Mouse (Mus musculus): Measurements from ENCODE around the gene Tmem254a. TPM values are rescaled to one million over a fixed set of nuclear protein-coding genes. Genes with fewer than 3 reads are reported as not detected.
"Not testable (repeated sequence)": the region's sequence is repeated elsewhere in the genome, so short reads cannot be mapped to it uniquely, and the experiment has no call there.

Gene Tmem254a
- 1.5 and 1.8 TPM in 2 replicates for polyA plus RNA-seq (2015; fragmentation: Nextera tagmentation; extraction: Ambion mirVana)

DNA sequence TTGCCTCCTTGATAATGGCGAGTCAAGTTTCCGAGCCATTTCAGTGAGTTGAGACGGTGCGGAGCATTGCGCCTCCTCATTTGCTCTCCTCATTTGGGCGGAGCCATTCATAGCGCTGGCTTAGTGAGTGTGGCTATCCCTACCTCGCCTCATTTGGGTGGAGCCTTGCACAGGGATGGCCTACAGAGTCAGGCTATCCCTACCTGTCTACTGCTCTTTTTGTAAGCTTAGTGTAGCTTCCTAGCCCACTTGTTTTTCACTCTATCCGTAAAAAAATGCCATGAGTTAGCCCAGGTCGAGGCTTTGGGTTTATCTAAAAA is at the start of gene Tmem254a:
TSS of gene Tmem254a (minus strand) at position 111 of the 320 bp plus-strand sequence.
- not testable (repeated sequence) for H3K4me2 ChIP-seq (ENCODE audit: low read depth, low read length); H3K27me3 ChIP-seq (ENCODE audit: control insufficient read depth, insufficient read depth, low read depth, low read length); H3K4me1 ChIP-seq (ENCODE audit: control insufficient read depth, low read depth, low read length); H3K4me3 ChIP-seq (ENCODE audit: low read depth, low read length); H3K9me3 ChIP-seq (replicated peaks; ENCODE audit: control insufficient read depth, low read length); H3K36me3 ChIP-seq (ENCODE audit: control insufficient read depth, insufficient read depth); H3K9ac ChIP-seq (ENCODE audit: low read depth, low read length); H3K27ac ChIP-seq (ENCODE audit: low read length)
- WGBS (ENCODE audit: insufficient replicate concordance) = no CpG with 5 or more reads among the region's 10 CpGs
- ATAC-seq (ENCODE audit: low read depth) = peak; percentile 84

- ATAC-seq (ENCODE audit: low read depth) = peak; percentile 51; the same call in 1 of the 2 replicates
- no CpG with 5 or more reads among the region's 3 CpGs for WGBS (ENCODE audit: insufficient replicate concordance)
Observed at GRCm38 (mm10) chr14:25957861-25958260, 30.4 kb upstream of the Tmem254a start.

GRCm38 (mm10) chr14:25938004-25938403 is 10.5 kb upstream of the Tmem254a start, which contains the start of gene Cphx1:
Cphx1 (plus strand) TSS chr14:25938304.
- not testable (repeated sequence) for H3K36me3 ChIP-seq (ENCODE audit: control insufficient read depth, insufficient read depth); H3K9ac ChIP-seq (ENCODE audit: low read depth, low read length); H3K4me1 ChIP-seq (ENCODE audit: control insufficient read depth, low read depth, low read length); H3K9me3 ChIP-seq (replicated peaks; ENCODE audit: control insufficient read depth, low read length); H3K27me3 ChIP-seq (ENCODE audit: control insufficient read depth, insufficient read depth, low read depth, low read length); H3K27ac ChIP-seq (ENCODE audit: low read length); ATAC-seq (ENCODE audit: low read depth); H3K4me3 ChIP-seq (ENCODE audit: low read depth, low read length); H3K4me2 ChIP-seq (ENCODE audit: low read depth, low read length)
- WGBS (ENCODE audit: insufficient replicate concordance) = no CpG with 5 or more reads among the region's 8 CpGs

More at GRCm38 (mm10) chr14:25957861-25958260, 30.4 kb upstream of the Tmem254a start:
- H3K36me3 ChIP-seq (ENCODE audit: control insufficient read depth, insufficient read depth); H3K4me3 ChIP-seq (ENCODE audit: low read depth, low read length); H3K4me2 ChIP-seq (ENCODE audit: low read depth, low read length); H3K27ac ChIP-seq (ENCODE audit: low read length); H3K9ac ChIP-seq (ENCODE audit: low read depth, low read length); H3K9me3 ChIP-seq (replicated peaks; ENCODE audit: control insufficient read depth, low read length); H3K4me1 ChIP-seq (ENCODE audit: control insufficient read depth, low read depth, low read length); H3K27me3 ChIP-seq (ENCODE audit: control insufficient read depth, insufficient read depth, low read depth, low read length): not testable (repeated sequence)

GRCm38 (mm10) chr14:25936867-25937630 is 9.6 kb upstream of the Tmem254a start:
- not testable (repeated sequence) for H3K27ac ChIP-seq (ENCODE audit: low read length); H3K27me3 ChIP-seq (ENCODE audit: control insufficient read depth, insufficient read depth, low read depth, low read length); H3K4me3 ChIP-seq (ENCODE audit: low read depth, low read length); H3K4me2 ChIP-seq (ENCODE audit: low read depth, low read length); H3K9ac ChIP-seq (ENCODE audit: low read depth, low read length); H3K9me3 ChIP-seq (replicated peaks; ENCODE audit: control insufficient read depth, low read length); H3K4me1 ChIP-seq (ENCODE audit: control insufficient read depth, low read depth, low read length); H3K36me3 ChIP-seq (ENCODE audit: control insufficient read depth, insufficient read depth)
- no CpG with 5 or more reads among the region's 5 CpGs for WGBS (ENCODE audit: insufficient replicate concordance)
- peak; percentile 94 for ATAC-seq (ENCODE audit: low read depth)

- H3K27me3 ChIP-seq (ENCODE audit: control insufficient read depth, insufficient read depth, low read depth, low read length); H3K27ac ChIP-seq (ENCODE audit: low read length); H3K36me3 ChIP-seq (ENCODE audit: control insufficient read depth, insufficient read depth); H3K4me2 ChIP-seq (ENCODE audit: low read depth, low read length); H3K4me3 ChIP-seq (ENCODE audit: low read depth, low read length); H3K9ac ChIP-seq (ENCODE audit: low read depth, low read length); H3K4me1 ChIP-seq (ENCODE audit: control insufficient read depth, low read depth, low read length); H3K9me3 ChIP-seq (replicated peaks; ENCODE audit: control insufficient read depth, low read length): not testable (repeated sequence)
- no CpG with 5 or more reads among the region's 44 CpGs for WGBS (ENCODE audit: insufficient replicate concordance)
- peak; percentile 69 for ATAC-seq (ENCODE audit: low read depth)
Observed at GRCm38 (mm10) chr14:25926814-25927561, 484 bp downstream of the Tmem254a start.

- not testable (repeated sequence) for H3K4me1 ChIP-seq (ENCODE audit: control insufficient read depth, low read depth, low read length); H3K27me3 ChIP-seq (ENCODE audit: control insufficient read depth, insufficient read depth, low read depth, low read length); H3K36me3 ChIP-seq (ENCODE audit: control insufficient read depth, insufficient read depth); H3K4me2 ChIP-seq (ENCODE audit: low read depth, low read length); H3K9ac ChIP-seq (ENCODE audit: low read depth, low read length); H3K4me3 ChIP-seq (ENCODE audit: low read depth, low read length); ATAC-seq (ENCODE audit: low read depth); H3K27ac ChIP-seq (ENCODE audit: low read length); H3K9me3 ChIP-seq (replicated peaks; ENCODE audit: control insufficient read depth, low read length)
- WGBS (ENCODE audit: insufficient replicate concordance) = no CpG with 5 or more reads among the region's 5 CpGs
Observed at GRCm38 (mm10) chr14:25918427-25919170, 8.9 kb downstream of the Tmem254a start.

DNA sequence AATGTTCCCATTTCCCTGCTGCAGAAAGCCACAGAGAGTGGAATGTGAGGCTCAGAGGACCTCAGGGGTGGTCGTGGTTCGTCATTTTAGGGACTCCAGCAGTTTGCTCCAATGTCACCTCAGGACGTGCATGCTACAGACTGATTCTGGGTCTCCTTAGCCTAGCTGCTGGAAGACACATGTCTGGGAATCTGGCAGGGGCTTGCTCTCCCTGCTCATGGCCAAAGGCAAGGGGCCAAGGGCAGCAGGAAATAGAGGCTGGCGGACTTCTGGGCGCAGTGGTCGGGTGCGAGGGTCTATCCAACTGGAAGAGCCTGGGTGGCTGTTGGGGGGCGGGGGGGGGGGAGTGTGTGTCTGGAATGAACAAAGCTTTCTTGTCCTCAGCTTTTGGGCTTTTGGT is 18.5 kb downstream of the Tmem254a start:
- H3K27me3 ChIP-seq (ENCODE audit: control insufficient read depth, insufficient read depth, low read depth, low read length); H3K9ac ChIP-seq (ENCODE audit: low read depth, low read length); ATAC-seq (ENCODE audit: low read depth); H3K27ac ChIP-seq (ENCODE audit: low read length); H3K9me3 ChIP-seq (replicated peaks; ENCODE audit: control insufficient read depth, low read length); H3K4me1 ChIP-seq (ENCODE audit: control insufficient read depth, low read depth, low read length); H3K4me2 ChIP-seq (ENCODE audit: low read depth, low read length); H3K36me3 ChIP-seq (ENCODE audit: control insufficient read depth, insufficient read depth); H3K4me3 ChIP-seq (ENCODE audit: low read depth, low read length): not testable (repeated sequence)
- no CpG with 5 or more reads among the region's 8 CpGs for WGBS (ENCODE audit: insufficient replicate concordance)

DNA sequence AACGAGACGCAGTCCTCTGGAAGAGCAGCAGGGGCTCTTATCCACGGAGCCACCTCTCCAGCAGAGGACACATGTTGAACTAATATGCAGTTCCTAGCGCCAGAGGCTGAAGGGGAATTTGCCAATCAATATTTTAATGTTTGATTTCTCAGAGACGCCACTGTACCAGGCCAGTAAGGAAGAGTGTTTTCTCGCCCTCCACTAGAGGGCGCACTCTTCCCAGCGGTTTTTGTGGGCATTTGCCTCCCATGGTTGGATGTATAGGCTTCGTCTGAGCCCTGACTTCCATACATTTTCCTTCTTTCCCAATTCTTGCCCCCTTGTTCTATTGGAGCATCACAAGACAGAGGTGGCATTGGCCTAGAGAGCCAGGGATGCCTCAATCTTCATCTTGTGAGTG is 20.2 kb downstream of the Tmem254a start:
- not testable (repeated sequence) for ATAC-seq (ENCODE audit: low read depth); H3K4me3 ChIP-seq (ENCODE audit: low read depth, low read length); H3K36me3 ChIP-seq (ENCODE audit: control insufficient read depth, insufficient read depth); H3K9me3 ChIP-seq (replicated peaks; ENCODE audit: control insufficient read depth, low read length); H3K9ac ChIP-seq (ENCODE audit: low read depth, low read length); H3K27ac ChIP-seq (ENCODE audit: low read length); H3K27me3 ChIP-seq (ENCODE audit: control insufficient read depth, insufficient read depth, low read depth, low read length); H3K4me2 ChIP-seq (ENCODE audit: low read depth, low read length); H3K4me1 ChIP-seq (ENCODE audit: control insufficient read depth, low read depth, low read length)
- WGBS (ENCODE audit: insufficient replicate concordance) = no CpG with 5 or more reads among the region's 9 CpGs

- not testable (repeated sequence) for H3K36me3 ChIP-seq (ENCODE audit: control insufficient read depth, insufficient read depth); H3K4me3 ChIP-seq (ENCODE audit: low read depth, low read length); H3K4me2 ChIP-seq (ENCODE audit: low read depth, low read length); H3K9ac ChIP-seq (ENCODE audit: low read depth, low read length); H3K27ac ChIP-seq (ENCODE audit: low read length); H3K27me3 ChIP-seq (ENCODE audit: control insufficient read depth, insufficient read depth, low read depth, low read length); ATAC-seq (ENCODE audit: low read depth); H3K4me1 ChIP-seq (ENCODE audit: control insufficient read depth, low read depth, low read length); H3K9me3 ChIP-seq (replicated peaks; ENCODE audit: control insufficient read depth, low read length)
- WGBS (ENCODE audit: insufficient replicate concordance) = 50% methylated on average over 1 of the region's 5 CpGs
Observed at GRCm38 (mm10) chr14:25905243-25905642, 22.2 kb downstream of the Tmem254a start.
